Mouse (Mus musculus): Measurements from ENCODE around the gene Rsad2.

Rsad2 gene

GRCm38 (mm10) chr12:26399391-26399790 lies 56.9 kb downstream of the Rsad2 start:
- no peak for DNase-seq

DNA sequence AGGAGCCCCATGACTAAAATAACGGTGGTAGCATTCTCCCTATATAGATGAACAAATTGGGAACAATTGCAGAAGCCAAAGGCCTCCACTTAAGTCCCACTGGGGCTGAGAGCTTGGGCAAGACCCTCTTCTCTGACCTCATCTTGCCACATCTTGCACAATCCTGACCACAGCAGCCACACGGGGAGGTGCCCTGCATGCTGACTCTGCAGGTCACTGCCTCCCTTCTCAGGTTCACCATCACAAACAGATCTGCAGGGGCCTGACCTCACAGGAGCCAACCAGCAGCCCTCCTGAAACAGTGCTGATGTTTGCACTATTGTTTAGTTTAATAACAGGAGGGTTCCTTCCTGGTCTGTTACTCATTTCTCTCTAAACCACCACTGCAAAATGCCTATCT lies 57.7 kb downstream of the Rsad2 start:
- DNase-seq = no peak

GRCm38 (mm10) chr12:26394485-26395470 lies 61.5 kb downstream of the Rsad2 start:
- DNase-seq = no peak

- DNase-seq = no peak
Measured at GRCm38 (mm10) chr12:26393291-26393690, 63.0 kb downstream of the Rsad2 start.

Measured in right cerebral cortex, postnatal 4 days (tissue).